Mouse (Mus musculus) heart, adult 2 months (tissue): ENCODE results near the gene Trim44. TPM values are rescaled to one million over a fixed set of nuclear protein-coding genes. Genes with fewer than 3 reads are reported as not detected.

Experiments used
- DNase-seq, 2 experiments: peaks; one replicate each; pipeline ENCODE4 v3.0.0; 2021
- H3K27ac ChIP-seq: fragments of 200-600 bp; 2 replicates; pipeline ENCODE4 v1.8.1; 2022
- H3K27me3 ChIP-seq: fragments of 200-500 bp; 2 replicates; pipeline ENCODE4 v1.6.1; 2012; ENCODE audit warnings: mild to moderate bottlenecking, low read length, inconsistent platforms, mixed read lengths; ENCODE audit not compliant: control insufficient read depth, insufficient read depth
- H3K36me3 ChIP-seq: fragments of 200-500 bp; 2 replicates; pipeline ENCODE4 v1.6.1; 2012; ENCODE audit warnings: low read length, inconsistent platforms; ENCODE audit not compliant: control insufficient read depth, insufficient read depth
- H3K4me1 ChIP-seq: fragments of 200-500 bp; 2 replicates; pipeline ENCODE4 v1.6.1; 2011; ENCODE audit warnings: low read length; ENCODE audit not compliant: control insufficient read depth, insufficient read depth
- H3K4me3 ChIP-seq: fragments of 200-600 bp; 2 replicates; pipeline ENCODE4 v1.8.1; 2022
- H3K79me2 ChIP-seq: fragments of 200-500 bp; replicated peaks from 2 replicates; pipeline ENCODE4 v1.6.1; 2012; ENCODE audit warnings: mild to moderate bottlenecking, inconsistent platforms, low read length, moderate library complexity, mixed read lengths; ENCODE audit not compliant: control insufficient read depth, insufficient read depth
- H3K9ac ChIP-seq: fragments of 200-500 bp; 2 replicates; pipeline ENCODE4 v1.6.1; 2012; ENCODE audit warnings: low read depth, mild to moderate bottlenecking, control low read depth, inconsistent platforms, low read length, mixed read lengths
- CTCF ChIP-seq: fragments of 200-600 bp; IDR thresholded peaks from 2 replicates; pipeline ENCODE4 v1.8.1; 2022; ENCODE audit warnings: antibody characterized with exemption, mild to moderate bottlenecking, moderate library complexity
- EP300 ChIP-seq: fragments of 200-500 bp; IDR thresholded peaks from 2 replicates; pipeline ENCODE4 v1.6.1; 2011; ENCODE audit warnings: low read depth, low read length, control low read depth; ENCODE audit not compliant: insufficient read depth
- POLR2A ChIP-seq: fragments of 200-500 bp; IDR thresholded peaks from 2 replicates; pipeline ENCODE4 v1.6.1; 2011; ENCODE audit warnings: mild to moderate bottlenecking, low read depth, low read length, control low read depth; ENCODE audit not compliant: insufficient read depth
- WGBS: fragments of 180-500 bp; shearing (Covaris S2); methylation state at CpG from one replicate; pipeline ENCODE4 v1.1.7; 2018; 5-methylcytosine and 5-hydroxymethylcytosine counted together
- intact Hi-C: fragments of 180-260 bp; cut with DNase I; formaldehyde crosslinking; loops from one replicate; pipeline ENCODE4 v1.15.1; 2025
- polyA plus RNA-seq: library from polyadenylated mRNA; depleted of rRNA; stranded (reverse); fragments of >200 nt; gene quantifications from 2 replicates; pipeline ENCODE4 v1.2.3, GENCODE M21; 2012
- total RNA-seq, 2 experiments: library from RNA; stranded (reverse); gene quantifications; 2 replicates each; pipeline ENCODE4 v1.2.3; 2021

Gene Trim44
- total and polyA plus RNA-seq, 3 experiments, result 13.0 to 28.8 (median 27.7) TPM

DNA sequence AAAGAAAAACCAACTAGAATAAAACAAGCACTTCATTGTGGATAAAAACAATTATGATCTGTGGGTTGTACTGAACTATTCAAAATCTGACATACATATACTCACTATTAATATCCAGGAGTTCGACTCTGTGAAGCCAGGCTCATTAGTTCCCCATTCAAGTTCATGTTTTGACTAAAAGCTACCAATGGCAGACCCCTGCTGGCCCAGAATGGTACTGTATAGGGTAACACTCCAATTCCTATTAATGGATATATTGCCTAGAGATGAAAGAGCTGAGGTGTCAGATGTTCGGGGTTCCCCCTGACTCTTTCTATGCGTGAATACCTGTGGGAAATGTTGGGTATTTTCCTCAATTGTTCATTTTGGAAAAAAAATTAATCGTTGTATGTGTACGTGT lies 117.6 kb downstream of the Trim44 start:
- Histone ChIP-seq H3K27ac (no peak overlapping the region), H3K4me1 (peaks cover 10% of the 10 kb centered on the region), H3K27me3 (no peaks in the 10 kb centered on the region), H3K36me3 (peaks cover 9% of the 10 kb centered on the region), H3K4me3 (no peak overlapping the region), H3K79me2 (no peaks in the 10 kb centered on the region), H3K9ac (no peak overlapping the region)
- peak; percentile 26 to 44 for DNase-seq
- TF ChIP-seq CTCF (peak; percentile 78), EP300 (no peak)
- WGBS, result 58% methylated on average over 5 of the region's 5 CpGs
- intact Hi-C loops, result loop anchor here (1.0 to 5.0 kb wide), 2 partner anchors 112 to 199 kb away; no protein-coding TSS in a partner anchor

DNA sequence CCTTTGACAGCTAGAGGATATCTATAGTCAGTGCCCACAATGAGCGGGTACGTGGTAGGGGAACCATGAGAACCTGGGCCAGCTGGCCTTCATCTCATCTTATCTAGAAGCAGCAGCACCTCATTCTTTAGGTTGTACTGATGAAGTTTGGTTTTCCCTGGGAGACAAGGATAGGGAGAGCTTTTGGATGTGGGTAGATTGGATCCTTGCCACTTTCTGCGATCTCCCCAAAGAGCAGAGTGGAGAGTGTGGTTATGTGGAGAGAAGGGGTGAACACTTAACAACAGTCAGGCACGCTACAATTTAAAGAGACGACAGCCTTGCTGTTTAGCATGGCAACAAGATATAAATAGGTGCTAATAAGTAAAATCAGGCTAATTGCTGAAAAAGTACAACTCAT lies 119.0 kb downstream of the Trim44 start:
- H3K27me3 ChIP-seq, result no peaks in the 10 kb centered on the region
- intact Hi-C loops, result loop anchor here (5.0 to 10.0 kb wide), 2 partner anchors 164 to 384 kb away; partner anchors contain the start of gene Fjx1
- 72% methylated on average over 5 of the region's 5 CpGs for WGBS
- no peak overlapping the region for H3K9ac ChIP-seq
- no peak overlapping the region for H3K27ac ChIP-seq
- H3K79me2 ChIP-seq, result no peaks in the 10 kb centered on the region
- H3K4me3 ChIP-seq, result no peak overlapping the region
- DNase-seq, result no peak
- H3K4me1 ChIP-seq, result peaks cover 8% of the 10 kb centered on the region
- TF ChIP-seq EP300, result no peak
- TF ChIP-seq POLR2A, result no peak
- TF ChIP-seq CTCF, result no peak
- H3K36me3 ChIP-seq, result peaks cover 3% of the 10 kb centered on the region; the same call in 1 of the 2 replicates

DNA sequence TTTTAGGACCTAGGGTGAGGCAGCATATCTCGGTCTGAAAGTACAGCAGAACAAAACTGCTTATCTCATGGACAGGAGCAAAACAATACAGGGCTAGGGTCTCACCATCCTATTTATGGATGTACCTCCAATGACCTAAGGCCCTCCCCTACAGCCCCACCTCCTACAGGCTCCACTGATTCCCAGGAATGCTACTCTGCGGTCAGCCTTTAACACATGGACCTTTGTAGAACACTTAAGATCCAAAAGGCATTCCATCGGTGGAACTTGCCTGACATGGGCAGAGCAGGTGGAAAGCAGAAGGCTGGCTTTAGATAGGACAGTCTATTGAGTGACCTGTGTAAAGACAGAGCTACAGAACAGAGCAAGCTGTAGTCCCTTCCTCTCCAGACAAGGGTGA lies 120.3 kb downstream of the Trim44 start:
- Histone ChIP-seq H3K36me3 (peaks cover 3% of the 10 kb centered on the region; the same call in 1 of the 2 replicates), H3K4me1 (peaks cover 8% of the 10 kb centered on the region), H3K27me3 (no peaks in the 10 kb centered on the region), H3K4me3 (no peak overlapping the region), H3K27ac (no peak overlapping the region), H3K9ac (no peak overlapping the region), H3K79me2 (no peaks in the 10 kb centered on the region)
- TF ChIP-seq POLR2A, result no peak
- no peak for TF ChIP-seq EP300
- TF ChIP-seq CTCF, result no peak
- WGBS, result 77% methylated on average over 3 of the region's 3 CpGs
- intact Hi-C loops, result loop anchor here (5.0 to 10.0 kb wide), 2 partner anchors 165 to 383 kb away; partner anchors contain the start of gene Fjx1
- DNase-seq, result no peak

DNA sequence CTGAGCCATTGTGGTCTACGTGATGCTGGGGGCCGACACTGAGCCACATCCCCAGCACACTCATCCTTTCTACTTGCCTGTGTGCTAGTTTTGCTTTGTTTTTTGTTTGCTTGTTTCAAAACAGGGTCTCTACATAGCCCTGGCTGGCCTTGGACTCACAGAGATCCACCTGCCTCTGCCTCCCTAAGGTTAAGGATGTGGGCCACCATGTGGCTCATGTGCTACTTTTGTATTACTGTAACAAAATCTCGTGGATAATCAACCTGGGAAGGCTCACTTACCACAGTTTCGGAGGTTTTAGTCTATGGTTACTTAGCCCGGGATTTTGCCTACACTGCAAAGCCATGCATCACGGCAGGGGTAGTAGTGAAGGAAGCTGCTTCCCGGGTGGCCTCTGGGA lies 125.5 kb downstream of the Trim44 start:
- Histone ChIP-seq H3K79me2 (no peaks in the 10 kb centered on the region), H3K27me3 (no peaks in the 10 kb centered on the region), H3K9ac (no peak overlapping the region), H3K4me3 (no peak overlapping the region), H3K36me3 (no peaks in the 10 kb centered on the region), H3K27ac (no peak overlapping the region), H3K4me1 (no peaks in the 10 kb centered on the region)
- no peak for DNase-seq
- no peak for TF ChIP-seq EP300
- no peak for TF ChIP-seq CTCF
- TF ChIP-seq POLR2A, result no peak
- intact Hi-C loops, result loop anchor here (10.0 kb wide), 1 partner anchor 377 kb away; no protein-coding TSS in a partner anchor
- 85% methylated on average over 7 of the region's 7 CpGs for WGBS

DNA sequence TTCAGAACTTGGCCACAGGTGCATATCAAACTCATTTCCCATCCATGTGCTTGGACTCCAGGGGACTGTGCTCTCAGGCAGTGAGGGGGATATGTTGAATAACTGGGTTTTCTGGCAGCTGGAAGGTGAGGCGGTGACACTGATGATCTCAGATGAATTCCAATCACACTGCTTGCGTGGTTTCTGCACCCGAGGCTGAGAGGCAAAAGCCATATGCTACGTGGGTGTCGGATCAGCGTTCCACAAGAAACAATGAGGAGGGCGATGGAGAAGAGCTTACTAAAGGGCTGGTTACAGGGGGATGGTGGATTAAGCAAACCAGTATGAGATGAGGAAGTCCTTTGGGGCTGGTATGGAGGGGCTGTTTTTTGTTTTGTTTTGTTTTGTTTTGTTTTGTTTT lies 127.8 kb downstream of the Trim44 start:
- Histone ChIP-seq H3K4me1 (no peaks in the 10 kb centered on the region), H3K79me2 (no peaks in the 10 kb centered on the region), H3K4me3 (no peak overlapping the region), H3K27me3 (no peaks in the 10 kb centered on the region), H3K9ac (no peak overlapping the region), H3K36me3 (no peaks in the 10 kb centered on the region), H3K27ac (no peak overlapping the region)
- 77% methylated on average over 7 of the region's 7 CpGs for WGBS
- TF ChIP-seq EP300 (no peak), POLR2A (no peak), CTCF (no peak)
- DNase-seq, result no peak
- intact Hi-C loops, result loop anchor here (10.0 kb wide), 1 partner anchor 375 kb away; no protein-coding TSS in a partner anchor

DNA sequence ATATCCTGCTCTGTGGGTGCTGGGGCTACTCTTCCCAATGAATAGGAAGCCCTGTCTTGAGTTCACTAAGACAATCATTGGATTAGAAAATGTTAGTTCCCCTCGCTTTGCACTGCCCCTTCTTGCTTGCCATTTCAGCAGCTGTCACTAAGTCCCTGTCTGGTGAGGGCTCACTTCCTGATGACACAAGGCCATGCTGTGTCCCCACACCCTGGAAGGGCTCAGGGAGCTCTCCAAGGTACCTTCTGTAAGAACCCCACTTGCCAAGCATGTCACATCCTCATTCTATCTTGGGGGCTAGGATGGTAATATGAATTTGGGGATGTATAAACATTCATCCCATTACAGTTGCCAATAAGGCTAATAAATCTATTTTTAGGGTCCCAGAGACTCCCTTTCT lies 129.7 kb downstream of the Trim44 start:
- H3K9ac ChIP-seq, result no peak overlapping the region
- no peaks in the 10 kb centered on the region for H3K4me1 ChIP-seq
- H3K4me3 ChIP-seq, result no peak overlapping the region
- H3K36me3 ChIP-seq, result no peaks in the 10 kb centered on the region
- 19% methylated on average over 1 of the region's 1 CpGs for WGBS
- DNase-seq, result no peak
- no peaks in the 10 kb centered on the region for H3K27me3 ChIP-seq
- no peak for TF ChIP-seq EP300
- intact Hi-C loops, result no loop called here
- H3K79me2 ChIP-seq, result no peaks in the 10 kb centered on the region
- no peak overlapping the region for H3K27ac ChIP-seq
